Mouse (Mus musculus) embryonic fibroblast, embryonic 13.5 days (primary cell): Measurements from ENCODE around the gene Fam171a1. TPM values are rescaled to one million over a fixed set of nuclear protein-coding genes. Genes with fewer than 3 reads are reported as not detected.
"Not testable (repeated sequence)": the region's sequence is repeated elsewhere in the genome, so short reads cannot be mapped to it uniquely, and the experiment has no call there.

Source experiments
- H3K27ac ChIP-seq: 2 replicates; pipeline ENCODE4 v1.5.1; 2012; ENCODE audit warnings: low read length, control low read depth, inconsistent platforms; ENCODE audit not compliant: insufficient read depth
- H3K4me1 ChIP-seq: 2 replicates; pipeline ENCODE4 v1.6.1; 2011; ENCODE audit warnings: low read length; ENCODE audit not compliant: control insufficient read depth, insufficient read depth
- H3K4me3 ChIP-seq: 2 replicates; pipeline ENCODE4 v1.5.1; 2011; ENCODE audit warnings: mild to moderate bottlenecking, control low read depth, low read length; ENCODE audit not compliant: insufficient read depth
- CTCF ChIP-seq: IDR thresholded peaks from 2 replicates; pipeline ENCODE4 v1.5.1; 2011; ENCODE audit warnings: mild to moderate bottlenecking, control low read depth, low read length, moderate library complexity, borderline replicate concordance; ENCODE audit not compliant: insufficient read depth
- POLR2A ChIP-seq: IDR thresholded peaks from 2 replicates; pipeline ENCODE4 v1.6.1; 2011; ENCODE audit warnings: low read depth, mild to moderate bottlenecking, control low read depth, low read length, moderate library complexity
- polyA plus RNA-seq: library from polyadenylated mRNA; stranded (reverse); fragments of >200 nt; gene quantifications from 2 replicates; pipeline ENCODE4 v1.2.4, GENCODE M21; 2011; ENCODE audit warnings: low read depth; ENCODE audit not compliant: missing spikeins, insufficient read length

The Fam171a1 gene
- polyA plus RNA-seq, 1 experiment = 25.9 TPM

- Histone ChIP-seq H3K4me3 (no peak overlapping the region), H3K27ac (no peak overlapping the region), H3K4me1 (no peaks in the 10 kb centered on the region)
- no peak for TF ChIP-seq POLR2A
- TF ChIP-seq CTCF = no peak
Observed at GRCm38 (mm10) chr2:3183656-3184055, 69.6 kb downstream of the Fam171a1 start.

DNA sequence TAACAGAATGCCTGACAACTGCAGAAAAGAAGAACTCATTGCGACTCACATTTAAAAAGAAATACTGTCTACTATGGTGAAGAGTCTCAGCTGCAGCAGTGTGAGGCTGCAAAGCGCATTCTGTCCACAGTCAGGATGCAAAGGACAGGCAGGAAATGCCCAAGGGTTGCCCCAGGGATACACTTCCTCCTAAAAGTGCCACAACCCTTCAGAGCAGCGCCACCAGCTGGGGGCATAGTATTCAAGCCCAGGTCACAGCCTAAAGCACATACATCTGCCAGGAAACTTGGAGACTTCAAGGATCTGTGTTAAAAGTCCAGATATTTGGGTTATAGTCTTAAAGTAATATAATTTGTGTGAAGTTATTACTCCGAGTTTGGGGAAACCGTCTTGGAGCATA lies 71.3 kb downstream of the Fam171a1 start:
- no peak for TF ChIP-seq CTCF
- no peak for TF ChIP-seq POLR2A
- Histone ChIP-seq H3K4me3 (no peak overlapping the region), H3K4me1 (no peaks in the 10 kb centered on the region), H3K27ac (no peak overlapping the region)

- no peak overlapping the region for H3K4me3 ChIP-seq
- TF ChIP-seq POLR2A (no peak), CTCF (no peak)
- H3K4me1 ChIP-seq = no peaks in the 10 kb centered on the region
- H3K27ac ChIP-seq = no peak overlapping the region
Observed at GRCm38 (mm10) chr2:3188745-3189475, 74.9 kb downstream of the Fam171a1 start.

DNA sequence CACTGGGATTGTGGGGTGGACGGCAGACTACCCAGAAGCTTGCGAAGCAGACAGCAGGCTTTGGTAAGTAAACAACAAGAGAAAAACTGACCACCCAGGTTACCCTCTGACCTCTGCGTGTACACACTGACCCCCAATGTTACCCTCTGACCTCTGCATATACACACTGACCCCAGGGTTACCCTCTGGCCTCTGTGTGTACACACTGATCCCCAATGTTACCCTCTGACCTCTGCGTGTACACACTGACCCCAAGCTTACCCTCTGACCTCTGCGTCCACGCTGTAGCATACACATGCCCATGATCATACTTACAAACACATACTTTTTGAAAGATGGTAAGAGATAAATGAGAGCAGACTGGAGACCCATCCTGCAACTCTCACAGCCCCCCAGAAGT lies 77.1 kb downstream of the Fam171a1 start:
- TF ChIP-seq POLR2A (no peak), CTCF (no peak)
- H3K4me1 ChIP-seq = no peaks in the 10 kb centered on the region
- H3K4me3 ChIP-seq = no peak overlapping the region
- H3K27ac ChIP-seq = no peak overlapping the region

- no peaks in the 10 kb centered on the region for H3K4me1 ChIP-seq
- H3K4me3 ChIP-seq = no peak overlapping the region
- no peak overlapping the region for H3K27ac ChIP-seq
- TF ChIP-seq POLR2A (no peak), CTCF (no peak)
Observed at GRCm38 (mm10) chr2:3195511-3195910, 81.5 kb downstream of the Fam171a1 start.

- TF ChIP-seq CTCF = no peak
- TF ChIP-seq POLR2A = no peak
- Histone ChIP-seq H3K4me1 (no peaks in the 10 kb centered on the region), H3K4me3 (no peak overlapping the region), H3K27ac (no peak overlapping the region)
Observed at GRCm38 (mm10) chr2:3200422-3200821, 86.4 kb downstream of the Fam171a1 start.

DNA sequence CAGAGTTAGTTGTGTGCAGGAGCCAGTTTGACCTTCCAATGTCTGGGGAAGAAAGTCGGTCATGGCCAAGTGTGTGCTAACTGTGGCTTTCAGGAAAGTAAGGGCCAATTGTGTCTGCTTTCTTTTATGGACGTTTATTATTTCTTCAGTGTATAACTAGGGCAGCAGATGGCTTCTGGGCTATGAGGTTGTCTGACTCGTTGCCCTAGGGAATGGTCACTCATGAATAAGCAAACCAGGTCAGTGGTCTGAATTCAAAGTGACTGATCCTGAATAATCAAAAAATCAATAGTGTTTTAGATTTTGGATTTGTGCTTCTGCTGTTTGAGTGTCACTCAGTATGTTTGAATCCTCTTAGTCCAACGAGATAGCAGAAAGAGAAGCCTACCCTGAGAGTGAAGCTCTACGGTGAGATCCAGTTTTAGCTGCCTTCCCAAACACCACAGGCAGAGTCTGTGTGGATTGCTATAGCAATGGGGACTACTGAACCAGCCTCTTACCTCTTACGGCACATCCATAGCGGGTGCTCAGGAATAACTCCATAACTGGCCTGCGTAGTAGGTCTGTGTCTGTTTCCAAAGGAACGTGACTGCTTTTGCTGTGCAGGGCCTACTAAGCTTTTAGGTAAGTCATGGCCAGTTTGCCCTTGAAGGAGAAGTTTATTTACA lies 93.1 kb downstream of the Fam171a1 start:
- no peak overlapping the region for H3K27ac ChIP-seq
- no peaks in the 10 kb centered on the region for H3K4me1 ChIP-seq
- TF ChIP-seq POLR2A (no peak), CTCF (no peak)
- no peak overlapping the region for H3K4me3 ChIP-seq

- Histone ChIP-seq H3K4me3 (no peak overlapping the region), H3K27ac (no peak overlapping the region), H3K4me1 (peaks cover 18% of the 10 kb centered on the region)
- no peak for TF ChIP-seq POLR2A
- TF ChIP-seq CTCF = no peak
Observed at GRCm38 (mm10) chr2:3215480-3215879, 101.5 kb downstream of the Fam171a1 start.

- Histone ChIP-seq H3K4me1 (peaks cover 18% of the 10 kb centered on the region), H3K27ac (no peak overlapping the region), H3K4me3 (no peak overlapping the region)
- TF ChIP-seq CTCF = no peak
- no peak for TF ChIP-seq POLR2A
Observed at GRCm38 (mm10) chr2:3216617-3217016, 102.6 kb downstream of the Fam171a1 start.

GRCm38 (mm10) chr2:3217577-3217976 lies 103.6 kb downstream of the Fam171a1 start:
- H3K4me1 ChIP-seq = peaks cover 18% of the 10 kb centered on the region
- not testable (repeated sequence) for H3K4me3 ChIP-seq
- peak overlapping the region; percentile 90 for H3K27ac ChIP-seq
